Mouse (Mus musculus) spleen, adult 2 months (tissue): Measurements from ENCODE around the gene Pter. TPM values are rescaled to one million over a fixed set of nuclear protein-coding genes. Genes with fewer than 3 reads are reported as not detected.

ENCODE experiments used
- DNase-seq, 2 experiments: peaks; one replicate each; pipeline versions ENCODE4 v3.0.0 to v3.0.0-alpha.2; 2012 to 2021; ENCODE audit warnings: low spot score in 2 of 2, low read depth in 1 of 2
- H3K27ac ChIP-seq: fragments of 200-500 bp; 2 replicates; pipeline ENCODE4 v1.5.1; 2012; ENCODE audit warnings: low read length, inconsistent platforms; ENCODE audit not compliant: insufficient read depth
- H3K27me3 ChIP-seq: fragments of 200-500 bp; 2 replicates; pipeline ENCODE4 v1.6.1; 2012; ENCODE audit warnings: mild to moderate bottlenecking, moderate library complexity, low read length, inconsistent platforms; ENCODE audit not compliant: control insufficient read depth, insufficient read depth
- H3K36me3 ChIP-seq: fragments of 200-500 bp; 2 replicates; pipeline ENCODE4 v1.6.1; 2012; ENCODE audit warnings: mild to moderate bottlenecking, low read length, inconsistent platforms; ENCODE audit not compliant: control insufficient read depth, insufficient read depth
- H3K4me1 ChIP-seq: fragments of 200-500 bp; 2 replicates; pipeline ENCODE4 v1.6.1; 2011; ENCODE audit warnings: inconsistent platforms; ENCODE audit not compliant: control insufficient read depth, insufficient read depth, insufficient read length
- H3K4me3 ChIP-seq: fragments of 200-500 bp; 2 replicates; pipeline ENCODE4 v1.5.1; 2011; ENCODE audit warnings: mild to moderate bottlenecking, inconsistent platforms; ENCODE audit not compliant: insufficient read depth, insufficient read length; ENCODE audit errors: extremely low read depth
- CTCF ChIP-seq: fragments of 200-500 bp; IDR thresholded peaks from 2 replicates; pipeline ENCODE4 v1.5.1; 2011; ENCODE audit warnings: mild to moderate bottlenecking, inconsistent platforms; ENCODE audit not compliant: insufficient read depth, insufficient read length, insufficient replicate concordance; ENCODE audit errors: extremely low read depth
- POLR2A ChIP-seq: fragments of 200-500 bp; IDR thresholded peaks from 2 replicates; pipeline ENCODE4 v1.6.1; 2011; ENCODE audit warnings: low read depth, low read length, inconsistent platforms
- WGBS: fragments of 180-500 bp; shearing (Covaris S2); methylation state at CpG from one replicate; pipeline ENCODE4 v1.1.7; 2018; 5-methylcytosine and 5-hydroxymethylcytosine counted together
- polyA plus RNA-seq: library from polyadenylated mRNA; depleted of rRNA; stranded (reverse); fragments of >200 nt; gene quantifications from 2 replicates; pipeline ENCODE4 v1.2.3, GENCODE M21; 2012

Pter gene
- polyA plus RNA-seq, 1 experiment = 0.54 TPM

DNA sequence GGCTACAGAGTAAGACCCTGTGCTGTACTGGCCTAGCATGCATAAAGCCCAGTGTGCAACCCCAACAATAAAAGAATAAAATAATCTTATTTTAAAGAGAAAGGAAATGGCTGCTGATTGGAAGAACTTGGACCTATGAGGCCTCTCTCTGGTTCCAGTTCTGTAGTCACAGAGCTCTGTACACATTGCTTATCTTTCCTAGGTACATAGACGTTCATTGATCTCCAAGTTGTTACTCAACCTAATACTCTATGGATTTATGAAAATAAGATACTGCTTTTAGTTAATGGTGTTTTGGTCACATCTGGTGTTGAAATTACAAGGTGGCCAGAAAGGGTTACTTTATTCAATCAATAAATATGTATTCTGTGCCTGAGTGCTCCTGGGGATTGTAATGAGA is 1.8 kb downstream of the Pter start:
- Histone ChIP-seq H3K27me3 (no peaks in the 10 kb centered on the region), H3K4me1 (no peaks in the 10 kb centered on the region), H3K4me3 (no peak overlapping the region), H3K27ac (no peak overlapping the region), H3K36me3 (no peaks in the 10 kb centered on the region)
- TF ChIP-seq CTCF (no peak), POLR2A (no peak)
- DNase-seq = no peak
- 78% methylated on average over 1 of the region's 1 CpGs for WGBS

- H3K27ac ChIP-seq = no peak overlapping the region
- WGBS = 88% methylated on average over 2 of the region's 2 CpGs
- TF ChIP-seq CTCF (no peak), POLR2A (no peak)
- no peak for DNase-seq
- no peaks in the 10 kb centered on the region for H3K4me1 ChIP-seq
- H3K27me3 ChIP-seq = no peaks in the 10 kb centered on the region
- H3K4me3 ChIP-seq = no peak overlapping the region
- H3K36me3 ChIP-seq = no peaks in the 10 kb centered on the region
These were observed 6.5 kb downstream of the Pter start for GRCm38 (mm10) chr2:12930338-12930737.

DNA sequence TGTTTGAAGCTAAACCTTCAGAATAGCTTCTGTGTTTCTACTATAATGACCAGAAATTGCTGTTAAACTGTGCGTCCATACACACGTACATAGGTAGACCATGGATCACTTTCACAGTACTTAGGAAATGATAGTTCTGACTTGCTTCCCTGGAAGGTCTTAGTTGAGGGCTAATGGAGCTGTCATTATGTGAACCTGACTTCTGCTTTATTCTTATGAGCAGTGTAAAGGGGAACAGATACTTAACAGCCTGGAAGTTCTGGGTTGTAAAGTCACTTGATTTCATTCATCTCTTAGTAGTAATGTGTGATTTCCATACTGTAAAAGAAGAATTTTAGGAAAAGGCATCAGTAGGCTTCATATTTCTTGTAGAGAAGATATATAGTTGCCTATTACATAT is 10.1 kb downstream of the Pter start:
- H3K4me3 ChIP-seq = no peak overlapping the region
- no peaks in the 10 kb centered on the region for H3K27me3 ChIP-seq
- H3K4me1 ChIP-seq = no peaks in the 10 kb centered on the region
- WGBS = 88% methylated on average over 2 of the region's 2 CpGs
- H3K27ac ChIP-seq = no peak overlapping the region
- no peak for DNase-seq
- TF ChIP-seq POLR2A = no peak
- H3K36me3 ChIP-seq = no peaks in the 10 kb centered on the region

DNA sequence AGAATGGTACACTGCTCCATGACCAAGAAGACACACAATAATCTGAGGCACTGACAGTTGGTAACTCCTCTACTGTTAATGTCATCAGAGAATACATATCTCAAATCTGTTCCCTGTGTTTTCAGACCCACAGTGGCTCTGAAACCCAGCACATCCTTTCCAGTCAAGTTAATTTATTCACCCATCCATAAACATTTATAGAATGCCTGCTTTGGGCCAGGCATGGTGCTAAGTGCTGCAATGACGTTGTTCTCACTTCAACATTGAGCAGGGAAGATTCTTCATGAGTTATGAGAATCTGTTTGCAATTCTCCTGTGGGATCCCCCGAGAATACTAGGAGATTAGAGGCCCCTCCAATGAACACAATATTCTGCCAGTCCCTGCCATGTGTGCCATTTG is 11.4 kb downstream of the Pter start:
- no peak for DNase-seq
- no peaks in the 10 kb centered on the region for H3K36me3 ChIP-seq
- no peaks in the 10 kb centered on the region for H3K4me1 ChIP-seq
- H3K4me3 ChIP-seq = no peak overlapping the region
- no peak overlapping the region for H3K27ac ChIP-seq
- no peaks in the 10 kb centered on the region for H3K27me3 ChIP-seq
- WGBS = 83% methylated on average over 2 of the region's 2 CpGs
- TF ChIP-seq CTCF (no peak), POLR2A (no peak)

DNA sequence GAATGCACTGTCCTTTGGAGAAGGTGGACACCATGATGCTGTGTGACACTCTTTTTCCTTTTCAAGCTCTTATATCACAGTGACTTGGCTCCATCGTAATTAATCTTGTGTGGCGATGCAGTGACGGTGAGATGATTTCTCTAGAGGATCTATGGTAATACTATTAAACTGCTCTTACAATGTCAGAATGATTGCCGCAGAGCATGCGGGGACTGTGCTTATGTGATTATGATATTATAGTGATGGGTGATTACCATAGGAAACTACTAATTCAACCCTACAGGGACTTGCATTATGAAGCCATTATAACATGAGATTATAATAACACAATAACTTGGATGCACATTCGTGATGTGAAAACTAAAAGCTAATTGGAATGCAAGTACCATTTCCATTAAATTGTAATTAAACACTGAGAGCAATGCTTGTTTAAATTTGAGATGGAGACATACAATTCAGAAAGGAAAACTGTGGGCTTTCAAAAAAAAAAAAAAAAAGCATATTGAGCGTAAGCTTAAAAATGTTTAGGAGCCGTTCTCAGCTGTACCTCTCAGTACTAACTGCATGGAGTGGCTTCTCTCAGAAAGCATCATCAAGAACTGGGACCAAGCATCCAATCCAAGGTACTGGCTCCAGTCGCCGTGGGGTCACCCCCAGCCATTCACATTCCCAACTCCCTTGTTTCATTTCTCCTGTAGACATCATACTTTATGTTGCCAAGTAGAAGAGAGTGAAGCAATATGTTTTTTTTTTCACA is 13.8 kb downstream of the Pter start:
- no peak overlapping the region for H3K4me3 ChIP-seq
- 94% methylated on average over 10 of the region's 10 CpGs for WGBS
- H3K36me3 ChIP-seq = no peaks in the 10 kb centered on the region
- no peaks in the 10 kb centered on the region for H3K4me1 ChIP-seq
- H3K27ac ChIP-seq = no peak overlapping the region
- H3K27me3 ChIP-seq = no peaks in the 10 kb centered on the region
- DNase-seq = no peak
- no peak for TF ChIP-seq CTCF

- no peaks in the 10 kb centered on the region for H3K4me1 ChIP-seq
- no peak overlapping the region for H3K4me3 ChIP-seq
- no peak overlapping the region for H3K27ac ChIP-seq
- no peak for TF ChIP-seq CTCF
- TF ChIP-seq POLR2A = no peak
- no peak for DNase-seq
- H3K27me3 ChIP-seq = no peaks in the 10 kb centered on the region
- 86% methylated on average over 2 of the region's 2 CpGs for WGBS
- no peaks in the 10 kb centered on the region for H3K36me3 ChIP-seq
These were observed 14.8 kb downstream of the Pter start for GRCm38 (mm10) chr2:12938641-12939040.

- DNase-seq = no peak
- Histone ChIP-seq H3K4me3 (no peak overlapping the region), H3K27me3 (no peaks in the 10 kb centered on the region), H3K4me1 (no peaks in the 10 kb centered on the region), H3K36me3 (no peaks in the 10 kb centered on the region), H3K27ac (no peak overlapping the region)
- no peak for TF ChIP-seq POLR2A
- TF ChIP-seq CTCF = no peak
These were observed 33.0 kb downstream of the Pter start for GRCm38 (mm10) chr2:12956703-12957424.
